Mouse (Mus musculus): ENCODE measurements around the gene Prf1. TPM values are rescaled to one million over a fixed set of nuclear protein-coding genes. Genes with fewer than 3 reads are reported as not detected.

Prf1 gene
- polyA plus RNA-seq, 1 experiment = not detected

DNA sequence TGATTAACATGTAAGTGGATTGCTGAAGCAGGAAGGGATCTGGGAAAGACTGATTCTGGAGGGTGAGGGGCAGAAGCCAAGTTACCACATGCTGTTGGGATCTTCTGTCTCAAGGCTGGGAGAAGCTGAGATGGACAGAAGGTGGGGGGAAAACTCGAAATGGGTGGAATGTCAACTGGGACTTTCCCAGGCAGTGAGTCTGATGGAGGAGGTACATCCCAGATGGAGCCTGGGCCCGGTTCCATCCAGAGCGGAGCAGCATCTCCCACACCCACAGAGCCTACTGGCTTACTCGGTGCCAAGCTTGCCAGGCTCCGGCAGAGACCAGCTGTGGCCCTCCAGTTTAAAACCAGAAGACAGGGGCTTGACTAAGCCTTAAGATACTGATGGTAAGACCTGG is 33.4 kb downstream of the Prf1 start:
- no peak overlapping the region for H3ac ChIP-seq (ENCODE audit: control insufficient read depth, insufficient read length, low read depth)
- no peaks in the 10 kb centered on the region for H3K36me3 ChIP-seq (ENCODE audit: control insufficient read depth, insufficient read depth)
- no peaks in the 10 kb centered on the region for H3K27me3 ChIP-seq (ENCODE audit: control insufficient read depth, insufficient read depth, insufficient read length)
- TF ChIP-seq MYOD1 (IDR thresholded peaks at IDR 0.05; ENCODE audit: control insufficient read depth, insufficient read length, low read depth) (no peak), CTCF (IDR thresholded peaks at IDR 0.05; ENCODE audit: control insufficient read depth, insufficient read depth, insufficient read length) (no peak)
- H3K79me2 ChIP-seq (ENCODE audit: control insufficient read depth, insufficient read depth) = no peaks in the 10 kb centered on the region
- H3K4me3 ChIP-seq (ENCODE audit: insufficient read depth, poor library complexity, severe bottlenecking) = no peak overlapping the region
- no peaks in the 10 kb centered on the region for H3K79me3 ChIP-seq (ENCODE audit: low read depth)

DNA sequence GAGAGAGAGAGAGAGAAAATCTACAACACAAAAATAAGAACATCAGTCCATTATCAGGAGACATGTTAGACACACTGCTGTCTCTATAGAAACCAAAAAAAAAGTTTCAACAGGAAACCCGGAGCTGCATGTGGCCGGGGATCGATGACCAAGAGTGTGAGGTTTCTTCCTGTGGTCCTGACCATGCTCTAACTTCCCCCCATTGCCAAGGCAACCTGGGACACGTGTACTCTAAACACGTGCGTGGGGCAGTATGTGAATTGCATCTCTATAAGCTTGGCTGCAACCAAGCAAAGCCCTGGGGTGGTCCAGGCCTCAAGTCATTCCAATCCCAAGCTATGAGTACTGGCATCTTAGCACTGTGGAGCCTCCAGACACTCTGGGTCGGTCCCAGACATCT is 36.9 kb downstream of the Prf1 start:
- Histone ChIP-seq H3ac (ENCODE audit: control insufficient read depth, insufficient read length, low read depth) (no peak overlapping the region), H3K36me3 (ENCODE audit: control insufficient read depth, insufficient read depth) (no peaks in the 10 kb centered on the region), H3K79me2 (ENCODE audit: control insufficient read depth, insufficient read depth) (no peaks in the 10 kb centered on the region), H3K4me3 (ENCODE audit: insufficient read depth, poor library complexity, severe bottlenecking) (no peak overlapping the region), H3K27me3 (ENCODE audit: control insufficient read depth, insufficient read depth, insufficient read length) (no peaks in the 10 kb centered on the region), H3K79me3 (ENCODE audit: low read depth) (no peaks in the 10 kb centered on the region)
- TF ChIP-seq MAX (IDR thresholded peaks at IDR 0.05) (no peak), MYOG (IDR thresholded peaks at IDR 0.05; ENCODE audit: control insufficient read depth, extremely low read depth, insufficient read length) (no peak), USF1 (IDR thresholded peaks at IDR 0.05; ENCODE audit: low read depth) (no peak), CTCF (IDR thresholded peaks at IDR 0.05; ENCODE audit: control insufficient read depth, insufficient read depth, insufficient read length) (no peak), MYOD1 (IDR thresholded peaks at IDR 0.05; ENCODE audit: control insufficient read depth, insufficient read length, low read depth) (no peak), CEBPB (IDR thresholded peaks at IDR 0.05; ENCODE audit: low read depth) (no peak), FOSL1 (IDR thresholded peaks at IDR 0.05; ENCODE audit: insufficient read depth, low read length, poor library complexity, severe bottlenecking) (no peak)

DNA sequence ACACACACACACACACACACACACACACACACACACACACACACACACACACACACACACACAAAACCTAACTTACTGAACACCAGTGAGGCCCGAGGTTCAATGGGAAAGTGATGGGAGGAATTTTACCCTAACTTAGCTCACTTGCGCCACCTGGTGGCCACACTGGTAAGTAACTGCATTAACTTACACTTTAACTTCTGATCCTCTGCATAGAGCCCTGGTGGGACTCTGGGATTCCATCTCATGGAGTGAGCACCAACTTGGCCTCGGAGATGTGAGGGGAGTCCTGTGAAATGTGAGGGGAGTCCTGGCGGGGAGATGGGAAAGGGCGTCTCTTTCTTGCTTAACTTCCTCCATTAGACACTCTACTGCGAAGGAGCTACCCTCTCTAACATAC is 38.5 kb downstream of the Prf1 start:
- H3K36me3 ChIP-seq (ENCODE audit: control insufficient read depth, insufficient read depth) = no peaks in the 10 kb centered on the region
- H3K79me3 ChIP-seq (ENCODE audit: low read depth) = no peaks in the 10 kb centered on the region
- H3K4me3 ChIP-seq (ENCODE audit: insufficient read depth, poor library complexity, severe bottlenecking) = no peak overlapping the region
- TF ChIP-seq CTCF (IDR thresholded peaks at IDR 0.05; ENCODE audit: control insufficient read depth, insufficient read depth, insufficient read length) = peak; percentile 68
- no peak for TF ChIP-seq FOSL1 (IDR thresholded peaks at IDR 0.05; ENCODE audit: insufficient read depth, low read length, poor library complexity, severe bottlenecking)
- H3K79me2 ChIP-seq (ENCODE audit: control insufficient read depth, insufficient read depth) = no peaks in the 10 kb centered on the region
- H3ac ChIP-seq (ENCODE audit: control insufficient read depth, insufficient read length, low read depth) = no peak overlapping the region
- H3K27me3 ChIP-seq (ENCODE audit: control insufficient read depth, insufficient read depth, insufficient read length) = no peaks in the 10 kb centered on the region

GRCm38 (mm10) chr10:61336592-61336991 is 39.0 kb downstream of the Prf1 start:
- H3K79me2 ChIP-seq (ENCODE audit: control insufficient read depth, insufficient read depth) = no peaks in the 10 kb centered on the region
- H3K79me3 ChIP-seq (ENCODE audit: low read depth) = no peaks in the 10 kb centered on the region
- no peaks in the 10 kb centered on the region for H3K27me3 ChIP-seq (ENCODE audit: control insufficient read depth, insufficient read depth, insufficient read length)
- TF ChIP-seq FOSL1 (IDR thresholded peaks at IDR 0.05; ENCODE audit: insufficient read depth, low read length, poor library complexity, severe bottlenecking) (no peak), CTCF (IDR thresholded peaks at IDR 0.05; ENCODE audit: control insufficient read depth, insufficient read depth, insufficient read length) (no peak), MAX (IDR thresholded peaks at IDR 0.05) (no peak)
- no peak overlapping the region for H3K4me3 ChIP-seq (ENCODE audit: insufficient read depth, poor library complexity, severe bottlenecking)
- no peak overlapping the region for H3ac ChIP-seq (ENCODE audit: control insufficient read depth, insufficient read length, low read depth)
- H3K36me3 ChIP-seq (ENCODE audit: control insufficient read depth, insufficient read depth) = no peaks in the 10 kb centered on the region

- H3K4me3 ChIP-seq (ENCODE audit: insufficient read depth, poor library complexity, severe bottlenecking) = no peak overlapping the region
- no peaks in the 10 kb centered on the region for H3K27me3 ChIP-seq (ENCODE audit: control insufficient read depth, insufficient read depth, insufficient read length)
- no peaks in the 10 kb centered on the region for H3K79me3 ChIP-seq (ENCODE audit: low read depth)
- no peaks in the 10 kb centered on the region for H3K79me2 ChIP-seq (ENCODE audit: control insufficient read depth, insufficient read depth)
- TF ChIP-seq FOSL1 (IDR thresholded peaks at IDR 0.05; ENCODE audit: insufficient read depth, low read length, poor library complexity, severe bottlenecking) (no peak), MYOD1 (IDR thresholded peaks at IDR 0.05; ENCODE audit: control insufficient read depth, insufficient read length, low read depth) (no peak), CTCF (IDR thresholded peaks at IDR 0.05; ENCODE audit: control insufficient read depth, insufficient read depth, insufficient read length) (no peak), USF1 (IDR thresholded peaks at IDR 0.05; ENCODE audit: low read depth) (no peak)
- no peak overlapping the region for H3ac ChIP-seq (ENCODE audit: control insufficient read depth, insufficient read length, low read depth)
- no peaks in the 10 kb centered on the region for H3K36me3 ChIP-seq (ENCODE audit: control insufficient read depth, insufficient read depth)
These were observed 40.0 kb downstream of the Prf1 start for GRCm38 (mm10) chr10:61337665-61338064.

DNA sequence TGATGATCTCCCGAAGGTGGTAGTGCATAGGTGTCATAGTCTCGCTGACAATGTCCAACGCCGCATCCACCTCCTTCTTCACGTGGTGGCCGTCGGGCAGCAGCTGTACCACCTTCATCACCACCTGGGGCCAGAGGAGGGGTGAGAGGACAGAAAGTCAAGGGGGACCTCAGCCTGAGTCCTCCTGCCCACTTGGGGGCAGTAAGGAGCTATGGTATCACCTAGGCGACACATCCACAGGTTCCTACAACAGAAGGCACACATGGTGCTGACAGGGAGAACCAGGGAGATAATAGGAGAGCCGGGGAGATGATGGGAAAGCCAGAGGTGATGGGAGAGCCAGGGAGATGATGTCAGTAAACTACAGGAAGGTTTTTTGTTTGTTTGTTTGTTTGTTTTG is 41.6 kb downstream of the Prf1 start:
- Histone ChIP-seq H3K79me3 (ENCODE audit: low read depth) (no peaks in the 10 kb centered on the region), H3K4me3 (ENCODE audit: insufficient read depth, poor library complexity, severe bottlenecking) (no peak overlapping the region), H3K36me3 (ENCODE audit: control insufficient read depth, insufficient read depth) (no peaks in the 10 kb centered on the region), H3K27me3 (ENCODE audit: control insufficient read depth, insufficient read depth, insufficient read length) (no peaks in the 10 kb centered on the region), H3ac (ENCODE audit: control insufficient read depth, insufficient read length, low read depth) (no peak overlapping the region), H3K79me2 (ENCODE audit: control insufficient read depth, insufficient read depth) (no peaks in the 10 kb centered on the region)
- TF ChIP-seq USF1 (IDR thresholded peaks at IDR 0.05; ENCODE audit: low read depth) (no peak), MYOD1 (IDR thresholded peaks at IDR 0.05; ENCODE audit: control insufficient read depth, insufficient read length, low read depth) (no peak), FOSL1 (IDR thresholded peaks at IDR 0.05; ENCODE audit: insufficient read depth, low read length, poor library complexity, severe bottlenecking) (no peak), CEBPB (IDR thresholded peaks at IDR 0.05; ENCODE audit: low read depth) (no peak)

DNA sequence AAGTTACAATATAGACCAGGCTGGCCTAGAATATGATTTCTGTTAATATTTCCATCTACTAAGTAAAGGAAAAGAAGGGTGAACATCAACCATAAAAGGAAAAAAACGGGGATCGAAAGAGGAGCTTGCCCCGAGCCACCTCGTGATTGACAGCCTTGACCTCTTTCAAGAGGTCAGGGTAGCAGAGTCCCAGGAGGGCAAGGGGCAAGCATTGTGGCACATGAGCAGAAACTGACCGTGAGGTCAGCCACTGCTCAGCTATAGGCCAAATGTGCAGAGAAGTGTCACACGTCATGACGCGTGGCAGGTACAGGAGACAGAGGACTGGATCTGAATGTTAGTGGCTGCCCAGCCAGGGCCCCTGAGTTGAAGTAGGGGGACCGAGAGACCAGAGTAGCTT is 42.6 kb downstream of the Prf1 start:
- no peak overlapping the region for H3K4me3 ChIP-seq (ENCODE audit: insufficient read depth, poor library complexity, severe bottlenecking)
- TF ChIP-seq USF1 (IDR thresholded peaks at IDR 0.05; ENCODE audit: low read depth) = no peak
- TF ChIP-seq MYOG (IDR thresholded peaks at IDR 0.05; ENCODE audit: control insufficient read depth, extremely low read depth, insufficient read length) = no peak
- TF ChIP-seq CTCF (IDR thresholded peaks at IDR 0.05; ENCODE audit: control insufficient read depth, insufficient read depth, insufficient read length) = no peak
- no peak for TF ChIP-seq MAX (IDR thresholded peaks at IDR 0.05)
- no peak for TF ChIP-seq CEBPB (IDR thresholded peaks at IDR 0.05; ENCODE audit: low read depth)
- TF ChIP-seq MYOD1 (IDR thresholded peaks at IDR 0.05; ENCODE audit: control insufficient read depth, insufficient read length, low read depth) = no peak
- no peak for TF ChIP-seq FOSL1 (IDR thresholded peaks at IDR 0.05; ENCODE audit: insufficient read depth, low read length, poor library complexity, severe bottlenecking)
- no peaks in the 10 kb centered on the region for H3K36me3 ChIP-seq (ENCODE audit: control insufficient read depth, insufficient read depth)
- H3K79me3 ChIP-seq (ENCODE audit: low read depth) = no peaks in the 10 kb centered on the region
- no peaks in the 10 kb centered on the region for H3K27me3 ChIP-seq (ENCODE audit: control insufficient read depth, insufficient read depth, insufficient read length)
- no peak overlapping the region for H3ac ChIP-seq (ENCODE audit: control insufficient read depth, insufficient read length, low read depth)
- H3K79me2 ChIP-seq (ENCODE audit: control insufficient read depth, insufficient read depth) = no peaks in the 10 kb centered on the region
